17 mouse cellular contexts compared by ENCODE assay signal in the genomic region with DNA sequence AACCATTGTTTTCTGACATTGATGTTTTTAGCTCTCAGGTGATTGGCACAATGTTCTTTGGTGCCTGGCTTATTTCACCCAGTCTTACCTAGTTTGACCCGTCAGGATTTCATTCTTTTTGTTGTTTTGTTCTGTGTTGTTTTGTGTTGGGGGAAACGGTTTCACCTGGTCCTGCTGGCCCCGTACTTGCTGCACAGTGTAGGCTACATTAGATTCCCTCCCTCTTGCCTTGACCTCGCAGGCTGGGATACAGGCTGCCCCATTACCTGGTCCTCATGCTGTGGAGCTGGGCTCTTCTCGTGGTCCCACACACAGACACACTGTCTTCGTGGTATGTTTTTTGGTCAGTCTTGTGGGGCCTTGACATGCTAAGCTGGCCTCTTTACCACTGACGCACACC. TPM values are rescaled to one million over a fixed set of nuclear protein-coding genes. Genes with fewer than 3 reads are reported as not detected.
DNase-seq lines count a peak whose midpoint lies in the region; ATAC-seq lines count a peak whose summit lies in the region.
"Had no signal": no experiment of that assay in that cellular context is flagged by ENCODE, and none has a peak within 500 bp of the region (broad histone marks: within the 10 kb centered on the region; RNA-seq: fewer than 3 reads in every experiment).

No protein-coding gene starts in this region.

- DNase-seq in hindbrain, embryonic 14.5 days (ENCODE audit: low spot score): no peak
- DNase-seq: adrenal gland, postnatal 14 days; cerebellum, adult 11-12 months; cerebellum, postnatal 25 days; gastrocnemius, postnatal 36 days; heart, adult 18-20 months; heart, postnatal 36 days had no signal

- H3K27ac ChIP-seq in forebrain, embryonic 13.5 days: 0 out of 2 replicates have a peak overlapping the region, but pooled peaks have one; percentile 37
- H3K27ac ChIP-seq in forebrain, embryonic 15.5 days (replicated peaks): no peak overlapping the region
- H3K27ac ChIP-seq in hindbrain, embryonic 14.5 days: no peak overlapping the region
- H3K27ac ChIP-seq in hindbrain, embryonic 16.5 days (ENCODE audit: low read depth, low read length): no peak overlapping the region
- 0 out of 2 replicates have a peak overlapping the region, but pooled peaks have one; percentile 26 for H3K27ac ChIP-seq in midbrain, embryonic 13.5 days
- H3K27ac ChIP-seq in midbrain, embryonic 16.5 days (ENCODE audit: low read length): no peak overlapping the region
- H3K27ac ChIP-seq: heart, embryonic 15.5 days had no signal

- no peaks in the 10 kb centered on the region for H3K27me3 ChIP-seq in forebrain, embryonic 13.5 days
- no peaks in the 10 kb centered on the region for H3K27me3 ChIP-seq in forebrain, embryonic 15.5 days
- H3K27me3 ChIP-seq in hindbrain, embryonic 14.5 days (ENCODE audit: control insufficient read depth, insufficient read depth, low read length): no peaks in the 10 kb centered on the region
- no peaks in the 10 kb centered on the region for H3K27me3 ChIP-seq in hindbrain, embryonic 16.5 days (replicated peaks; ENCODE audit: control insufficient read depth, insufficient read depth, low read length)
- no peaks in the 10 kb centered on the region for H3K27me3 ChIP-seq in midbrain, embryonic 13.5 days
- H3K27me3 ChIP-seq in midbrain, embryonic 16.5 days (ENCODE audit: control insufficient read depth, insufficient read depth, low read depth, low read length): no peaks in the 10 kb centered on the region
- H3K27me3 ChIP-seq: CH12.LX; embryonic facial prominence, embryonic 12.5 days; heart, embryonic 15.5 days; hindbrain, embryonic 12.5 days; Patski had no signal

- H3K36me3 ChIP-seq in forebrain, embryonic 13.5 days (ENCODE audit: poor library complexity, severe bottlenecking): no peaks in the 10 kb centered on the region
- no peaks in the 10 kb centered on the region for H3K36me3 ChIP-seq in forebrain, embryonic 15.5 days
- no peaks in the 10 kb centered on the region; the same call in 1 of the 2 replicates for H3K36me3 ChIP-seq in hindbrain, embryonic 14.5 days (replicated peaks; ENCODE audit: control insufficient read depth, insufficient read depth)
- H3K36me3 ChIP-seq in hindbrain, embryonic 16.5 days (ENCODE audit: control insufficient read depth, insufficient read depth, low read length): no peaks in the 10 kb centered on the region
- H3K36me3 ChIP-seq in midbrain, embryonic 13.5 days: no peaks in the 10 kb centered on the region; the same call in 1 of the 2 replicates
- no peaks in the 10 kb centered on the region for H3K36me3 ChIP-seq in midbrain, embryonic 16.5 days (ENCODE audit: control insufficient read depth, insufficient read depth, low read length)
- H3K36me3 ChIP-seq: embryonic facial prominence, embryonic 12.5 days; heart, embryonic 15.5 days; hindbrain, embryonic 12.5 days had no signal

- H3K4me2 ChIP-seq in forebrain, embryonic 13.5 days: no peak overlapping the region
- H3K4me2 ChIP-seq in forebrain, embryonic 15.5 days (replicated peaks): no peak overlapping the region
- no peak overlapping the region for H3K4me2 ChIP-seq in hindbrain, embryonic 14.5 days (replicated peaks)
- no peak overlapping the region for H3K4me2 ChIP-seq in hindbrain, embryonic 16.5 days (ENCODE audit: low read length)
- no peak overlapping the region for H3K4me2 ChIP-seq in midbrain, embryonic 13.5 days (replicated peaks)
- H3K4me2 ChIP-seq in midbrain, embryonic 16.5 days (ENCODE audit: low read length): no peak overlapping the region
- H3K4me2 ChIP-seq: embryonic facial prominence, embryonic 12.5 days; heart, embryonic 15.5 days had no signal

- no peak overlapping the region for H3K9ac ChIP-seq in forebrain, embryonic 13.5 days
- H3K9ac ChIP-seq in forebrain, embryonic 15.5 days (replicated peaks): no peak overlapping the region
- H3K9ac ChIP-seq in hindbrain, embryonic 14.5 days: no peak overlapping the region
- H3K9ac ChIP-seq in hindbrain, embryonic 16.5 days (ENCODE audit: low read depth, low read length): no peak overlapping the region
- no peak overlapping the region for H3K9ac ChIP-seq in midbrain, embryonic 13.5 days (replicated peaks)
- no peak overlapping the region for H3K9ac ChIP-seq in midbrain, embryonic 16.5 days (ENCODE audit: low read depth, low read length)
- H3K9ac ChIP-seq: embryonic facial prominence, embryonic 12.5 days; heart, embryonic 15.5 days; hindbrain, embryonic 12.5 days had no signal

- H3K4me3 ChIP-seq in forebrain, embryonic 13.5 days: no peak overlapping the region
- no peak overlapping the region for H3K4me3 ChIP-seq in forebrain, embryonic 15.5 days
- H3K4me3 ChIP-seq in hindbrain, embryonic 14.5 days (replicated peaks; ENCODE audit: low read length): no peak overlapping the region
- no peak overlapping the region for H3K4me3 ChIP-seq in hindbrain, embryonic 16.5 days (ENCODE audit: low read length)
- H3K4me3 ChIP-seq in midbrain, embryonic 13.5 days (replicated peaks): no peak overlapping the region
- H3K4me3 ChIP-seq in midbrain, embryonic 16.5 days (ENCODE audit: low read depth, low read length): no peak overlapping the region
- H3K4me3 ChIP-seq: embryonic facial prominence, embryonic 12.5 days; heart, embryonic 15.5 days; hindbrain, embryonic 12.5 days had no signal

- H3K4me1 ChIP-seq in forebrain, embryonic 13.5 days: peaks cover 32% of the 10 kb centered on the region
- H3K4me1 ChIP-seq in forebrain, embryonic 15.5 days: peaks cover 22% of the 10 kb centered on the region
- H3K4me1 ChIP-seq in hindbrain, embryonic 14.5 days (replicated peaks; ENCODE audit: control insufficient read depth, insufficient read depth, low read length): no peaks in the 10 kb centered on the region; the same call in 1 of the 2 replicates
- peaks cover 7% of the 10 kb centered on the region for H3K4me1 ChIP-seq in hindbrain, embryonic 16.5 days (ENCODE audit: control insufficient read depth, insufficient read depth, low read depth, low read length)
- peaks cover 34% of the 10 kb centered on the region for H3K4me1 ChIP-seq in midbrain, embryonic 13.5 days (replicated peaks)
- peaks cover 15% of the 10 kb centered on the region for H3K4me1 ChIP-seq in midbrain, embryonic 16.5 days (ENCODE audit: control insufficient read depth, insufficient read depth, low read length)

- 57% methylated on average over 7 of the region's 7 CpGs for WGBS in forebrain, embryonic 13.5 days
- 60% methylated on average over 7 of the region's 7 CpGs for WGBS in forebrain, embryonic 15.5 days
- WGBS in hindbrain, embryonic 14.5 days: 68% methylated on average over 7 of the region's 7 CpGs
- WGBS in hindbrain, embryonic 16.5 days: 66% methylated on average over 7 of the region's 7 CpGs
- 54% methylated on average over 7 of the region's 7 CpGs for WGBS in midbrain, embryonic 13.5 days
- WGBS in midbrain, embryonic 16.5 days: 50% methylated on average over 7 of the region's 7 CpGs

- no peaks in the 10 kb centered on the region for H3K9me3 ChIP-seq in forebrain, embryonic 13.5 days (replicated peaks)
- H3K9me3 ChIP-seq in forebrain, embryonic 15.5 days: no peaks in the 10 kb centered on the region
- H3K9me3 ChIP-seq in hindbrain, embryonic 14.5 days (ENCODE audit: control insufficient read depth, low read length): no peaks in the 10 kb centered on the region
- no peaks in the 10 kb centered on the region for H3K9me3 ChIP-seq in hindbrain, embryonic 16.5 days (ENCODE audit: control insufficient read depth, low read length)
- H3K9me3 ChIP-seq in midbrain, embryonic 13.5 days: no peaks in the 10 kb centered on the region
- no peaks in the 10 kb centered on the region for H3K9me3 ChIP-seq in midbrain, embryonic 16.5 days (replicated peaks; ENCODE audit: control insufficient read depth, low read length, poor library complexity, severe bottlenecking)
- H3K9me3 ChIP-seq: embryonic facial prominence, embryonic 12.5 days; heart, embryonic 15.5 days; hindbrain, embryonic 12.5 days had no signal

- ATAC-seq in forebrain, embryonic 13.5 days: no peak
- no peak for ATAC-seq in forebrain, embryonic 15.5 days (replicated peaks)
- peak; percentile 28; the same call in 1 of the 2 replicates for ATAC-seq in hindbrain, embryonic 14.5 days (ENCODE audit: low FRiP score)
- ATAC-seq in hindbrain, embryonic 16.5 days: no peak
- no peak for ATAC-seq in midbrain, embryonic 13.5 days
- ATAC-seq in midbrain, embryonic 16.5 days: no peak
- ATAC-seq: Patski had no signal

RNA-seq across cellular contexts. Expression of a gene that starts 20.3 kb away (rescaled TPM):
- polyA plus RNA-seq in forebrain, embryonic 13.5 days (2015; fragmentation: Nextera tagmentation; extraction: Ambion mirVana): 32.4 and 36.9 TPM in 2 replicates
- 31.6 and 32.7 TPM in 2 replicates for polyA plus RNA-seq in forebrain, embryonic 15.5 days (2015; fragmentation: Nextera tagmentation; extraction: Ambion mirVana)
- 37.8 and 38.6 TPM in 2 replicates for polyA plus RNA-seq in hindbrain, embryonic 14.5 days (2014; fragmentation: Nextera tagmentation; extraction: Ambion mirVana)
- 31.2 and 34.9 TPM in 2 replicates for polyA plus RNA-seq in hindbrain, embryonic 16.5 days (2015; fragmentation: Nextera tagmentation; extraction: Ambion mirVana)
- polyA plus RNA-seq in midbrain, embryonic 13.5 days (2015; fragmentation: Nextera tagmentation; extraction: Ambion mirVana): 39.9 and 41.8 TPM in 2 replicates
- polyA plus RNA-seq in midbrain, embryonic 16.5 days (2015; fragmentation: Nextera tagmentation; extraction: Ambion mirVana): 33.5 and 38.3 TPM in 2 replicates

Comparison
In these comparisons a context has a peak if more than half of its experiments do, and no peak if none do; other contexts are left out.
1. H3K27ac ChIP-seq: peak in forebrain, embryonic 13.5 days (single experiment) and midbrain, embryonic 13.5 days (single experiment); none in forebrain, embryonic 15.5 days (single experiment), hindbrain, embryonic 14.5 days (single experiment), hindbrain, embryonic 16.5 days (single experiment) and midbrain, embryonic 16.5 days (single experiment).